In genomic region chr6:146935957-146936356, GRCm38 (mm10) we compare ENCODE assay signal across 11 mouse cellular contexts. TPM values are rescaled to one million over a fixed set of nuclear protein-coding genes. Genes with fewer than 3 reads are reported as not detected.
DNase-seq lines count a peak whose midpoint lies in the region; ATAC-seq lines count a peak whose summit lies in the region.
"Had no signal": no experiment of that assay in that cellular context is flagged by ENCODE, and none has a peak within 500 bp of the region (broad histone marks: within the 10 kb centered on the region; RNA-seq: fewer than 3 reads in every experiment).

No protein-coding gene starts in this region.

- ATAC-seq in kidney, embryonic 14.5 days (ENCODE audit: low FRiP score, low TSS enrichment): peak; percentile 47; the same call in 1 of the 2 replicates
- 0 out of 2 replicates have a peak, but pooled peaks have one; percentile 62 for ATAC-seq in stomach, embryonic 14.5 days (ENCODE audit: insufficient number of reproducible peaks, insufficient read depth, low FRiP score, low read depth)

- peaks cover 6% of the 10 kb centered on the region for H3K4me1 ChIP-seq in kidney, embryonic 14.5 days (ENCODE audit: control insufficient read depth, insufficient read depth, low read length)
- 0 out of 2 replicates have a peak, but pooled peaks cover 3% of the 10 kb centered on the region for H3K4me1 ChIP-seq in stomach, embryonic 14.5 days (ENCODE audit: control insufficient read depth, insufficient read depth, low read length)

- no peaks in the 10 kb centered on the region for H3K9me3 ChIP-seq in kidney, embryonic 14.5 days (ENCODE audit: control insufficient read depth, low read length)
- no peaks in the 10 kb centered on the region for H3K9me3 ChIP-seq in stomach, embryonic 14.5 days (ENCODE audit: control insufficient read depth, low read depth, low read length)
- H3K9me3 ChIP-seq: embryonic facial prominence, embryonic 13.5 days had no signal

- H3K27ac ChIP-seq in kidney, embryonic 14.5 days (ENCODE audit: low read depth, low read length): no peak overlapping the region
- H3K27ac ChIP-seq in stomach, embryonic 14.5 days (ENCODE audit: low read length): no peak overlapping the region; the same call in 1 of the 2 replicates
- H3K27ac ChIP-seq: liver, embryonic 14.5 days had no signal

- DNase-seq in kidney, adult 18-20 months: no peak
- DNase-seq in gastrocnemius, adult 18-20 months (ENCODE audit: low spot score): peak; percentile 64
- DNase-seq in heart, postnatal 4 days: peak; percentile 38
- no peak for DNase-seq in left cerebral cortex, postnatal 14 days (ENCODE audit: low spot score in 2 of 2)
- no peak for DNase-seq in left cerebral cortex, postnatal 4 days
- DNase-seq: right cerebral cortex, postnatal 14 days had no signal

- intact Hi-C loops in left cerebral cortex, postnatal 14 days (cut with DNase I): no loop called here
- intact Hi-C loops in left cerebral cortex, postnatal 4 days (cut with DNase I): no loop called here

- no peak overlapping the region for H3K9ac ChIP-seq in kidney, embryonic 14.5 days (ENCODE audit: low read depth, low read length)
- H3K9ac ChIP-seq in stomach, embryonic 14.5 days (replicated peaks; ENCODE audit: low read depth, low read length): no peak overlapping the region
- H3K9ac ChIP-seq: embryonic facial prominence, embryonic 13.5 days; liver, embryonic 14.5 days had no signal

- H3K27me3 ChIP-seq in kidney, embryonic 14.5 days (ENCODE audit: control insufficient read depth, insufficient read depth, low read length): no peaks in the 10 kb centered on the region
- H3K27me3 ChIP-seq in stomach, embryonic 14.5 days (ENCODE audit: control insufficient read depth, insufficient read depth, low read length): no peaks in the 10 kb centered on the region
- H3K27me3 ChIP-seq: embryonic facial prominence, embryonic 13.5 days had no signal

- no peak overlapping the region for H3K4me3 ChIP-seq in kidney, embryonic 14.5 days (ENCODE audit: low read length)
- H3K4me3 ChIP-seq in stomach, embryonic 14.5 days (ENCODE audit: low read depth, low read length): no peak overlapping the region
- H3K4me3 ChIP-seq: embryonic facial prominence, embryonic 13.5 days; heart, adult 2 months had no signal

- peaks cover 6% of the 10 kb centered on the region for H3K36me3 ChIP-seq in kidney, embryonic 14.5 days (ENCODE audit: control insufficient read depth, insufficient read depth, low read length)
- no peaks in the 10 kb centered on the region; the same call in 1 of the 2 replicates for H3K36me3 ChIP-seq in stomach, embryonic 14.5 days (ENCODE audit: control insufficient read depth, insufficient read depth, low read length)

- H3K4me2 ChIP-seq in kidney, embryonic 14.5 days (replicated peaks; ENCODE audit: low read depth, low read length): no peak overlapping the region
- no peak overlapping the region for H3K4me2 ChIP-seq in stomach, embryonic 14.5 days (replicated peaks; ENCODE audit: low read depth, low read length)
- H3K4me2 ChIP-seq: embryonic facial prominence, embryonic 13.5 days had no signal

- WGBS in kidney, embryonic 14.5 days: 72% methylated on average over 5 of the region's 6 CpGs
- 84% methylated on average over 6 of the region's 6 CpGs for WGBS in stomach, embryonic 14.5 days

RNA-seq across cellular contexts. Expression of gene 1700034J05Rik, which starts 18.3 kb away (rescaled TPM):
- polyA plus RNA-seq in kidney, embryonic 14.5 days (2014; fragmentation: Nextera tagmentation; extraction: Ambion mirVana): 0.37 and 0.45 TPM in 2 replicates
- total RNA-seq in gastrocnemius, adult 18-20 months (2021): not detected
- not detected for total RNA-seq in heart, postnatal 4 days (2021)
- polyA plus RNA-seq in stomach, embryonic 14.5 days (2014; fragmentation: Nextera tagmentation; extraction: Ambion mirVana): 0.43 and 0.54 TPM in 2 replicates
- not detected for total RNA-seq in left cerebral cortex, postnatal 14 days (2021)
- total RNA-seq in left cerebral cortex, postnatal 4 days (2021): not detected
- total RNA-seq: heart, adult 2 months had no signal
- polyA plus RNA-seq: heart, adult 2 months; liver, embryonic 14.5 days had no signal

RNA-seq across cellular contexts. Expression of gene Ppfibp1, which starts 47.7 kb away (rescaled TPM):
- 34.7 and 80.1 TPM in 2 replicates for polyA plus RNA-seq in kidney, embryonic 14.5 days (2014; fragmentation: Nextera tagmentation; extraction: Ambion mirVana)
- total RNA-seq in gastrocnemius, adult 18-20 months (2021): 10 to 100 TPM; 54.4 to 65.7 TPM
- 100 to 1,000 TPM in 1 of 2 experiments, 10 to 100 TPM in 1; 95.3 to 106 TPM for total RNA-seq in heart, postnatal 4 days (2021)
- polyA plus RNA-seq in stomach, embryonic 14.5 days (2014; fragmentation: Nextera tagmentation; extraction: Ambion mirVana): 41.9 and 52.1 TPM in 2 replicates
- total RNA-seq in left cerebral cortex, postnatal 14 days (2021): 10 to 100 TPM; 65.4 to 86.1 TPM
- 100 to 1,000 TPM; 106 to 114 TPM for total RNA-seq in left cerebral cortex, postnatal 4 days (2021)

Comparison
In these comparisons a context has a peak if more than half of its experiments do, and no peak if none do; other contexts are left out.
1. DNase-seq: peak in gastrocnemius, adult 18-20 months (single experiment) and heart, postnatal 4 days (single experiment); none in kidney, adult 18-20 months (single experiment), left cerebral cortex, postnatal 14 days (0 of 2) and left cerebral cortex, postnatal 4 days (single experiment).